Mouse (Mus musculus) layer of hippocampus, postnatal 14 days (tissue): ENCODE data around the gene Tcp11l1. TPM values are rescaled to one million over a fixed set of nuclear protein-coding genes. Genes with fewer than 3 reads are reported as not detected.

Experiments
- DNase-seq, 2 experiments: peaks; one replicate each; pipeline ENCODE4 v3.0.0; 2021 to 2022; ENCODE audit warnings: low spot score in 2 of 2, mixed read lengths in 1 of 2
- total RNA-seq, 2 experiments: library from RNA; stranded (reverse); gene quantifications; 2 replicates each; pipeline ENCODE4 v1.2.3; 2021

Gene Tcp11l1
- total RNA-seq, 2 experiments from 2014 or later = 47.9 to 49.3 TPM

DNA sequence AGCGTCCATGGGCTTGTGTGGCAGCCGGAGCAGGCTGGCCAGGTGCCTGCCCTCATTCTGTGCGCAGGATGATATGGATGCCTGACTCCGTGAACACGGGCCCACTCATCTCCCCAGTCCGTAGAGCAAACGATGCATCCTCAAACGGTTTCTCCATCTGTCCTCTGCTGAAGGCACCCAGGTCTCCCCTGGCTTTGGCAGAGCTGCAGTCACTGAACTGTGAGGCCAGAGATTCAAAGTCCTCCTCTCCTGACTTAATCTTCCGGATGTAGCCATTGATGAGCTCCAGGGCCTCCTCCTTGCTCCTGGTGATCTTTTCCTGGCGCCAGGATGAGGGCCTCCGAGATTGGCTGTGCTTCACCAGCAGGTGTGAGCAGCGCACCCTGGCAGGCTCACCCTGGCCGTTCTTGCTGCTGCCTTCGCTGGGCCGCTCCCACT lies 2.3 kb upstream of the Tcp11l1 start:
- peak in 1 of 2 experiments; percentile 14 for DNase-seq

DNA sequence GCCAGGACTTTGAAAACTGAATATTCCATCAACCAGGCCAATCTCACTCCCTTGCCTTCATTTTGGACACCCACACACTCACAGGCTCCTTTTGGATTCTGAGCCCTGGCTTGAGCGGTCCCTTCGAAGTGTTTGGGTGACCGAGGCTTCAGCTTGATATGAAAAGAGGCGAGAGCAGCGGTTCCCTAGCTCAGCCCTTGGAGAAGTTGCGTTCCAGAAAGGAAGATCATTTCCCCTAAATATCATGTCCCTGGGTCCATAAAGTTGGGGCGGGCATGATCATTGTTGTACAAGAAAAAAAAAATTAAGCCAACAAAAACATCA lies 479 bp upstream of the Tcp11l1 start:
- DNase-seq = no peak

DNA sequence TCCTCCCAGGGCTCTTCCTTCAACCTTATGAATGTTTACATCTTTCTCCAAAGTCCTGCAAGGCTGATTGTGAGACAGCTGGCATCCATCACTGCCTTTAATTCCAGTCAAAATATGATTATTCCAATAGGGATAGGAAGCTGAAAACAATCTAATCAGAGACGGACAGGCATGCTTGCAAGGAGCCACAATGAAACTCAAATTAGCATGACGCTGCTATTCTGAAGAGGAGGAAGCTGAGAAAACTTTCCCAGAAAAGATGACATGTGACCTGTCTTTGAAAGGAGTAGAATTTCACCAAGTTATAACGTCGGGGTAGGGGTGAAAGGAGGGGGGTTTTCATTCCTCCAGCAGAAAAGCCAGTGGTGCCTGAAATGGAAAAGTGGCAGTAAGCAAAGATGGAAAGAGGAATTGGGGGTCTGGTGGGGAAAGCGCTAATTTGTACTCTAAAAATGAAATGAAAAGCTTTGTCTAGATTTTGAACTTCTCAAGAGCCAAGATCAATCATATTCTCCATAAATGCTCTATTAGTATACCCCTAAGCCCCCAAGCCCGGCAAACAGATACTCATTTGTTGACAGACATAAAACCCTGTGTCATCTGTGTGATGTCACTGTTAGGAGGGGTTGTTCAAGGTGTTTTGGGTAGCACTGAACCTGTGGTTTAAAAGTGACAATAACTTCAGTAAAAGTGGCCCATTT lies 1.1 kb downstream of the Tcp11l1 start:
- no peak for DNase-seq

DNA sequence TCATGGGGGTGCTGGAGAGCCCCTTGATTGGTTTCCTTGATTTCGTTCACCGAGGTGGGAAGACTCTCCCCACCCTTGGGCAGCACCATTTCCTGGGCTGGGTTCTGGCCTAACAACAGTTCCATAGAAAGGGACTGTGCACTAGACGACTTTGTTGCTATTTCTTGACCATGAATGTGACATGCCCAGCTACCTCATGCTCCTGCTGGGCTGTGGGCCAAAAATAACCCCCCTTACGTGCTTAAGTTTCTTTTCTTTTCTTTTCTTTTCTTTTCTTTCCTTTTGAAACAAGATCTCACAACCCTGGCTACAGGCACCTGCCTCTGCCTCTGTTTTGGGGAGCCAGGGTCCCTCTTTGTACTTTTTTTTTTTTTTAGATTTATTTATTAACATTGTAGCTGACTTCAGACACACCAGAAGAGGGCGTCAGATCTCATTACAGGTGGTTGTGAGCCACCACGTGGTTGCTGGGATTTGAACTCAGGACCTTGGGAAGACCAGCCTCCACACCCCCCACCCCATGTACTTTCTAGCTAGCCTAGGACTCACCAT lies 2.1 kb downstream of the Tcp11l1 start:
- DNase-seq = no peak

- DNase-seq = no peak
Observed at GRCm38 (mm10) chr2:104704355-104704754, 7.6 kb downstream of the Tcp11l1 start.

DNA sequence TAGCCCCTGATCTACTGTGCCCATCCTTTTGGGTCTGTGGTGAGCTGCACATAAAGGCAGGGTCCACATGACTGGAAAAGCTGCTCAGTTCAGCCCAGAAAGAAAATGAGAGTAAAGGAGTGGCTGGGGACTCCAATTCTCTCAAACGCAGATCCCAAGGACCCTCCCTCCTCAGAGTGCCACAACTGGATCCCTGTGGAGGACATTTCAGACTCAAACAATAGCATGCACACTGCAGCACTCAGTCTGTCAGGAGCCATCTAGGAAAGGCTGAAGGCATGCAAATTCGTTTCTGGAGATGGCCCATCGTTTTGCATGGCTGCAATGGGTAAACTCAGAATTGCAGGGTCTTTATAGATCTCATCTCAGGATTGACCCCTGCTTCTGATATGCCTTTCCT lies 8.8 kb downstream of the Tcp11l1 start:
- DNase-seq = no peak

GRCm38 (mm10) chr2:104699659-104700058 lies 12.3 kb downstream of the Tcp11l1 start:
- DNase-seq = no peak

DNA sequence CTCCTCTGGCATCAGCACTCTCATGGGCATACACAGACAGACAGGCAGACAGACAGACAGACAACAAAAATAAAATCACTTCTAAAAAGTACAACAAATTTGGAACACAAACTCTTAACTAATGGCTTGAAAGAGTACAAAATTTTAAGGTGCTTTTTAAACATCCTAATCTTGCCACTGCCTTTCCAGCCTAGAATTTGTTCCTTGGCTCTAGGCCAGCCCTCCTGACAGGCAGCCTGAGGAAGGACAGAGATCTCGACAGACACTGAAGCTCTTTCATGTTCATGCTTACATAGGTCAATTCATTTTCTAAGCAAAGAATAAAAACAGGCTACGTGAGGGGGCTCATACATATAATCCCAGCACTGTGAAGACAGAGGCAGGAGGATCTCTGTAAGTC lies 19.4 kb downstream of the Tcp11l1 start:
- no peak for DNase-seq

DNA sequence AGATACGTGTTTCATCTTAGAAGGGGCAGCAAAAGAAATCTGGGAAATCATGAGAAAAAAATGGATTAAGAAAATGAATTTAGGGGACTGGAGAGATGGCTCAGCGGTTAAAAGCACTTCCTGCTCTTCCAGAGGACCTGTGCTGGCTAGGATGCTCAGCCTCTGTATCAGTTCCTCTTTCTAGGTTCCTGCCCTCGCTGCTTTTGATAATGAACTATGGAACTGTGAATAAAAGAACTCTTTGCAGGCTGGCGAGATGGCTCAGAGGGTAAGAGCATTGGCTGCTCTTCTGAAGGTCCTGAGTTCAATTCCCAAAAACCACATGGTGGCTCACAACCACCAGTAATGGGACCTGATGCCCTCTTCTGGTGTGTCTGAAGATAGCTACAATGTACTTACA lies 21.2 kb downstream of the Tcp11l1 start:
- DNase-seq = no peak

GRCm38 (mm10) chr2:104688724-104689123 lies 23.2 kb downstream of the Tcp11l1 start:
- DNase-seq = no peak

GRCm38 (mm10) chr2:104688321-104688720 lies 23.6 kb downstream of the Tcp11l1 start:
- no peak for DNase-seq

DNA sequence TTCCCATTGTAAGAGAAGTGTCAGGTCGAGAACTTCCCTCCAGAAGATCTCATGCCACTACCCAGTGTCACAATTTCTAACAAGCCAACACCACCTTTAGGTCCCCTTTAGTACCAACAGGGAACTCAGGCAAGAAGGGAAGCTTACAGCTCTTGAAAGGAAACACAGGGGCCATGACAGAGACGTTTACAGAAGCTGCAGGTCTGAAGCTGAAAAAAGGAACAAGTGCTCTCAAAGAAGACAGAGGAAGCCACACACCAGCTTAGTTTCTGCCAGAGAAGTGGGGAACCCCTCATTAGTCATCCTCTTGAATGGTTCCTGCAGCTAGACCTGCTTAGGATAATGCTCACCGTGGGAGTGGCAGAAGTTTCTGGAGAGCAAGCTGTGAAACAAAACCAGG lies 24.7 kb downstream of the Tcp11l1 start:
- no peak for DNase-seq

GRCm38 (mm10) chr2:104685418-104685817 lies 26.6 kb downstream of the Tcp11l1 start:
- DNase-seq = peak; percentile 81 to 85

DNA sequence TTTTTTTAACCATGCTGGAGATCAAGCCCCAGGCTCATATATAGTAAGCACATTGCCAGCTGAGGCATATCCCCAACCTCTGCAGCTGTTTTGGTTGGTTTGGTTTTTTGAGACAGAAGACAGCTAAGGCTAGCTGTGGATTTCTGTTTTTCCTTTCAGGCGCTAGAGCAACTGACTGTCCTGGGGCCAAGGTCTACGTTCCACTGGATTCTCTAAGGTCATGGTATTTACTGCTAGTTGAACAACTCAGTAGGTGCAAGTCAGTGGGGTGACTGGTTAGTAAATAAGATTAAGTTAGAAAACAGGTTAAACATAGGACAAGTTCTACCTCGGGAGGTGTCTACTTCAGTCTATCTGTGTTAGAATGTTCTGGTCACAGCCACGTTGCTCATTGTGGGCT lies 27.2 kb downstream of the Tcp11l1 start:
- no peak for DNase-seq

DNA sequence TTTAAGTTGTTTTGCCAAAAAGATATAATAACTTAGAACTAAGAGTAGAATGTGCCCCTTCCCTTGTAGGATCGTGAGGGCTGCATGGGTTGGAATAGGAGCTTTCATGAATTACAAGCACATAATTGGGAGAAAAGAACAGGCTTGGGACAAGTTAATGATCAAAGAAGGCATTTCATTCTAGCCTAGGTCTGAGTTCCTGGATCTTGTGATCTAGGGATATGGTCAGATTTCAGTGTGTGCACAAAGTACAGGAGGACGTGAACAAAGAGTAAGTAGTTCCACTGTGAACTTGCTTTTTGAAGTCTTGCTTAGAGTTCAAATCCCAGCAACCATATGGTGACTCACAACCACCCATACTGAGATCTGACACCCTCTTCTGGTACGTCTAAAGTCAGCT lies 34.6 kb downstream of the Tcp11l1 start:
- DNase-seq = no peak

DNA sequence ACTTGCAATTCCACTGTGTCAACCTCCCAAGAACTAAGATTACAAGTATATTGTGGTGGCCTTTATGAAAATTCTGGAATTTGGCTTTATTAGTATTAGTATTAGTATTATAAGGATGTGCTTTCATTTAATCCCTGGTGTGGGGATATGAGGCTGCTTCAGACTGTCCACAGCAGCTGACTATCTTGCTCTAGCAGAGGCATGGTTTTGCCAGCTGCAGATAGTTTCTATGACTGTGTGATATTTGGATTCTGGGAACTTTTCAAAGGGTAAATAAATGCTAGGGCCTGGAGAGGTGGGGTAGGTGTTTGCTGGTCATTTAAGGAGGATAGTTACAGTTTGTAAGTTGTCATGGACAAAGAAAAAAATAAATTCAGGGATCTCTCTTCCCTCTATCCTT lies 40.2 kb downstream of the Tcp11l1 start:
- no peak for DNase-seq

- no peak for DNase-seq
Observed at GRCm38 (mm10) chr2:104669122-104669804, 42.7 kb downstream of the Tcp11l1 start.

- no peak for DNase-seq
Observed at GRCm38 (mm10) chr2:104663372-104664100, 48.4 kb downstream of the Tcp11l1 start.

DNA sequence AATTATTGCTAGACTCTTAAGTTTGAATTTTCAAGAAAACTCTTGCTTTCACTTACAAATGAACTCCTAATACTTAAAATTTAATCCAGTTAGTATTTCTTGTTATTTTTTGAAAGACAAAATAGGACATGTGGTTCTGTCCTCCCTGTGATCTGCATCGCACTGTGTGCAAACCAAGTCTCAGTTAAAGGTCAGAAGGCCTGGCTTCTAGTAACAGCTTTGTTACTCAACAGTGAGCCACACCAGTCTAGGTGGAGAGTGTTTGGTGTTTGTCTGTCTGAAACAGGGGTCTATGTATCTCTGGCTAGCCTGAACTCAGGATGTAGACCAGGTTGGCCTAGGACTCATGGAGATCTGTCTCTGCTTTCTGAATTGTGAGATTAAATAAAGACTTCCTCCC lies 53.3 kb downstream of the Tcp11l1 start:
- no peak for DNase-seq

DNA sequence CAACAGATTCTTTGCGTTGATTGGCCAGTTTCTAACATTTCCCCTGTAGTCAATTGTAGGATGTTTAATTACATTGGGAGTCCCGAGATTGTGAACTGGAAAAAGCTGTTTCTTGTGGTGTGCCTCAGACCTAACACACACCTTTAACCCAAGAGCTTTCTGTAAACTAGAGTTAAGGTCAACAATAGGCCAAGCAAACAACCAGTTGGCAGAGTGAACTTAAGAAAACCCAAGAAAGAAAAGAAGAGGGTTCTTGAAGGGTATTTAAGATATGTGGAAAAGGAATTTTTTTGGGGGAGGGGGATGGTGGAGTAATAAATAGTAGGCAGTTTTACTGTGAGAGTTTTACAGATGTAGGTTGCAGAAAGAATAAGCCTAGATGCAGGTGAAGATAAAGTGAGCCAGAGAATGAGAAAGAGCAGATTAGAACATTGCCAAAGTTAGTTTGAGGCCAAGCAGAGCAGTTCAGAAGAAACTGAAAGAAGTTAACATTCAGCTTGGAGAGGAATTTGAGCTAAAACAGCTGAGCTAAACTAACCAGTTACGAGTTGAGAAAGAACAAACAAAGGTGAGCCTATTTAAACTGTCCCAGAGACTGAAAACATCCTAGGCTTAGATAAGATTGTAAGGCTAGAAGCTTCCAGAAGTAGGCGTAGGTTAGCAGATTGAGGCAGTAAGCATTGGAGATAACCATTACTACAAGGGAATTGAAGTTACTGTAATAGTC lies 95.8 kb downstream of the Tcp11l1 start:
- no peak for DNase-seq

DNA sequence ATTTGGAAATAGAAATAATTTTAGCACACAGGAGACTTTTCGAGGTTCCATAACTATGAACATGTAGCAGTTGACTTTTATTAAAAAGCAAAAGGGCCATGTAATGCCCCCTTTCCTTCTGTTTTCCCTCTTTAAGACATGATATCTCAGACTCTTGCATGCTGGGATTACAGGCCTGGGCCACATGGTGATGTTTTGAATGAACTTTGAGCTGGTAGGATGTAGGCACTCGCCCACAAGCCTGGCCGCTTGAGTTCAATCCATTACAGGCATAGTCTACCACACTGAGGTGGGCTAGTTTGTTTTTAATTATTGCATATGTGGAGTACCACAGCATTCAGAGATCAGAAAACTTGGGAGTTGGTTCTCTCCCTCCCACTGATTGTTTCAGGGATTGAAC lies 97.2 kb downstream of the Tcp11l1 start:
- no peak for DNase-seq
